Mouse (Mus musculus) MEL (cell line): ENCODE measurements at regions not wholly inside any gene's neighbourhood (a gene's known extent, or its start where the extent isn't known, plus 50 kb on each side); places are given as distances from the start of the nearest gene placed in this dataset.

ENCODE experiments used
- DNase-seq: peaks from one replicate; pipeline ENCODE4 v3.0.0; 2011; ENCODE audit warnings: low read depth, low spot score
- H3K27ac ChIP-seq: 2 replicates; pipeline ENCODE4 v1.5.1; 2012; ENCODE audit warnings: low read depth, mild to moderate bottlenecking, control low read depth, low read length, moderate library complexity; ENCODE audit not compliant: control insufficient read depth
- H3K27me3 ChIP-seq, 2 experiments: fragments of 150-350 bp in 1 of 2; sonication (generic) in 1 of 2; 2 replicates each; pipeline ENCODE4 v1.6.1; 2012; ENCODE audit warnings: low read length in 2 of 2, mild to moderate bottlenecking in 2 of 2, improper control_type of control experiment in 1 of 2, moderate library complexity in 1 of 2; ENCODE audit not compliant: insufficient read depth in 2 of 2, control insufficient read depth in 1 of 2
- H3K36me3 ChIP-seq, 2 experiments: 2 replicates each; pipeline ENCODE4 v1.6.1; 2012 to 2014; ENCODE audit warnings: low read length in 2 of 2, improper control_type of control experiment in 1 of 2, inconsistent platforms in 1 of 2, mild to moderate bottlenecking in 1 of 2; ENCODE audit not compliant: insufficient read depth in 2 of 2, control insufficient read depth in 1 of 2
- H3K4me1 ChIP-seq, 2 experiments: fragments of 150-350 bp in 1 of 2; sonication (generic) in 1 of 2; 2 replicates each; pipeline ENCODE4 v1.6.1; 2012; ENCODE audit warnings: low read length in 2 of 2, improper control_type of control experiment in 1 of 2, mild to moderate bottlenecking in 1 of 2; ENCODE audit not compliant: insufficient read depth in 2 of 2, control insufficient read depth in 1 of 2
- H3K4me3 ChIP-seq, 2 experiments: fragments of 150-350 bp in 1 of 2; sonication (generic) in 1 of 2; 2 replicates each; pipeline ENCODE4 v1.5.1; 2012; ENCODE audit warnings: low read depth in 2 of 2, low read length in 2 of 2, mild to moderate bottlenecking in 2 of 2, moderate library complexity in 2 of 2, control low read depth in 1 of 2, improper control_type of control experiment in 1 of 2; ENCODE audit not compliant: control insufficient read depth in 1 of 2, insufficient read depth in 1 of 2
- H3K79me2 ChIP-seq: 2 replicates; pipeline ENCODE4 v1.6.1; 2012; ENCODE audit warnings: mild to moderate bottlenecking, low read length, moderate library complexity; ENCODE audit not compliant: control insufficient read depth, poor library complexity, insufficient read depth
- H3K9ac ChIP-seq: 2 replicates; pipeline ENCODE4 v1.6.1; 2012; ENCODE audit warnings: low read depth, mild to moderate bottlenecking, control low read depth, low read length, moderate library complexity; ENCODE audit not compliant: control insufficient read depth, poor library complexity, severe bottlenecking
- H3K9me3 ChIP-seq: fragments of 150-350 bp; sonication (generic); replicated peaks from 2 replicates; pipeline ENCODE4 v1.6.1; 2012; ENCODE audit warnings: mild to moderate bottlenecking, low read length, improper control_type of control experiment, moderate library complexity; ENCODE audit not compliant: insufficient read depth
- CHD1 ChIP-seq: IDR thresholded peaks from 2 replicates; pipeline ENCODE4 v1.6.1; 2012; ENCODE audit warnings: low read depth, mild to moderate bottlenecking, inconsistent platforms, low read length, improper control_type of control experiment
- ELF1 ChIP-seq: IDR thresholded peaks from 2 replicates; pipeline ENCODE4 v1.6.1; 2014; ENCODE audit warnings: low read depth, mild to moderate bottlenecking, inconsistent platforms, low read length, improper control_type of control experiment, moderate library complexity
- ETS1 ChIP-seq: IDR thresholded peaks from 2 replicates; pipeline ENCODE4 v1.6.1; 2012; ENCODE audit warnings: low read depth, mild to moderate bottlenecking, inconsistent platforms, low read length, improper control_type of control experiment, moderate library complexity
- JUND ChIP-seq: IDR thresholded peaks from 2 replicates; pipeline ENCODE4 v1.6.1; 2011; ENCODE audit warnings: low read depth, mild to moderate bottlenecking, improper control_type of control experiment, low read length
- KAT2A ChIP-seq: conservative IDR thresholded peaks from 2 replicates; pipeline ENCODE4 v1.6.1; 2012; ENCODE audit warnings: low read depth, low read length, improper control_type of control experiment, inconsistent platforms
- MAX ChIP-seq: IDR thresholded peaks from 2 replicates; pipeline ENCODE4 v1.6.1; 2011; ENCODE audit warnings: low read length, improper control_type of control experiment
- MAZ ChIP-seq: IDR thresholded peaks from 2 replicates; pipeline ENCODE4 v1.6.1; 2012; ENCODE audit warnings: low read depth, mild to moderate bottlenecking, inconsistent platforms, low read length, improper control_type of control experiment
- MEF2A ChIP-seq: IDR thresholded peaks from 2 replicates; pipeline ENCODE4 v1.6.1; 2014; ENCODE audit warnings: low read depth, mild to moderate bottlenecking, inconsistent platforms, low read length, improper control_type of control experiment; ENCODE audit not compliant: poor library complexity, insufficient replicate concordance, severe bottlenecking; ENCODE audit errors: extremely low read depth
- MXI1 ChIP-seq: IDR thresholded peaks from 2 replicates; pipeline ENCODE4 v1.6.1; 2011; ENCODE audit warnings: mild to moderate bottlenecking, low read depth, low read length, improper control_type of control experiment
- MYB ChIP-seq: IDR thresholded peaks from 2 replicates; pipeline ENCODE4 v1.6.1; 2011; ENCODE audit warnings: mild to moderate bottlenecking, low read depth, low read length, improper control_type of control experiment
- NELFE ChIP-seq: IDR thresholded peaks from 2 replicates; pipeline ENCODE4 v1.6.1; 2011; ENCODE audit warnings: low read depth, low read length, improper control_type of control experiment
- POLR2A ChIP-seq, 2 experiments: IDR thresholded peaks; 2 replicates each; pipeline ENCODE4 v1.6.1; 2011 to 2012; ENCODE audit warnings: low read length in 2 of 2, mild to moderate bottlenecking in 2 of 2, control low read depth in 1 of 2, improper control_type of control experiment in 1 of 2, low read depth in 1 of 2, moderate library complexity in 1 of 2; ENCODE audit not compliant: control insufficient read depth in 1 of 2, insufficient read depth in 1 of 2, poor library complexity in 1 of 2
- POLR2AphosphoS2 ChIP-seq: IDR thresholded peaks from 2 replicates; pipeline ENCODE4 v1.6.1; 2011; ENCODE audit warnings: low read length, improper control_type of control experiment
- POLR2AphosphoS5 ChIP-seq: IDR thresholded peaks from 2 replicates; pipeline ENCODE4 v1.6.1; 2012; ENCODE audit warnings: low read depth, borderline replicate concordance, mild to moderate bottlenecking, inconsistent platforms, low read length, moderate library complexity, mixed read lengths
- RAD21 ChIP-seq: IDR thresholded peaks from 2 replicates; pipeline ENCODE4 v1.6.1; 2011; ENCODE audit warnings: mild to moderate bottlenecking, low read depth, low read length, improper control_type of control experiment
- SIN3A ChIP-seq: IDR thresholded peaks from 2 replicates; pipeline ENCODE4 v1.6.1; 2012; ENCODE audit warnings: low read length, improper control_type of control experiment, inconsistent platforms
- TCF12 ChIP-seq: IDR thresholded peaks from 2 replicates; pipeline ENCODE4 v1.6.1; 2014; ENCODE audit warnings: low read depth, mild to moderate bottlenecking, inconsistent platforms, low read length, improper control_type of control experiment, moderate library complexity
- USF1 ChIP-seq: IDR thresholded peaks from 2 replicates; pipeline ENCODE4 v1.6.1; 2014; ENCODE audit warnings: low read depth, mild to moderate bottlenecking, inconsistent platforms, low read length, improper control_type of control experiment, moderate library complexity
- USF2 ChIP-seq, 2 experiments: IDR thresholded peaks; 2 replicates each; pipeline ENCODE4 v1.6.1; 2011 to 2012; ENCODE audit warnings: improper control_type of control experiment in 2 of 2, low read length in 2 of 2, borderline replicate concordance in 1 of 2, inconsistent platforms in 1 of 2, low read depth in 1 of 2, mild to moderate bottlenecking in 1 of 2; ENCODE audit not compliant: insufficient read depth in 1 of 2
- ZC3H11A ChIP-seq: IDR thresholded peaks from 2 replicates; pipeline ENCODE4 v1.6.1; 2012; ENCODE audit warnings: low read depth, mild to moderate bottlenecking, inconsistent platforms, low read length, improper control_type of control experiment
- ZKSCAN1 ChIP-seq: IDR thresholded peaks from 2 replicates; pipeline ENCODE4 v1.6.1; 2012; ENCODE audit warnings: low read depth, mild to moderate bottlenecking, inconsistent platforms, low read length, improper control_type of control experiment, moderate library complexity
- ZMIZ1 ChIP-seq: IDR thresholded peaks from 2 replicates; pipeline ENCODE4 v1.6.1; 2012; ENCODE audit warnings: low read depth, mild to moderate bottlenecking, inconsistent platforms, low read length, improper control_type of control experiment, moderate library complexity

DNA sequence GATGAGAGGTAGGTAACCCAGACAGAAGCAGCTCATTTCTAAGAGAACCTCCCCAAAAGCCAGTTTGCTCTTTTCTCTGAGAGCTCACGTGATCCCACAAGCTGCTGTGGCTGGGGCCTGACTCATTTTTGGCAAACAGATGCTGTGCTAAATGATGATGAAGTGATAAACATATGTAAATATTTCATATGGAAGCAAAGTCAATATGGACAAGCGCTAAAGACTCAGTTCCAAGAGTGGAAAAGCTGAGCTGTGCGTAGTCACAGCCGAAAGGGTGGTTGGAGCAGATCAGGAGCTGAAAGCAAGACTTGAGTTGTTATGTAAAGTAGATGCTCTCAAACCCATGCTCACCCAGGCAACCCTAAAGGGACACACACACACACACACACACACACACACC lies 168.0 kb upstream of the Suclg2 start:
- no peaks in the 10 kb centered on the region for H3K4me1 ChIP-seq
- no peaks in the 10 kb centered on the region for H3K79me2 ChIP-seq
- TF ChIP-seq USF2 (IDR thresholded peaks at IDR 0.05; ENCODE audit: borderline replicate concordance in 1 of 2, insufficient read depth in 1 of 2, low read depth in 1 of 2, low read length in 2 of 2) = no peak
- no peak for TF ChIP-seq ZMIZ1
- TF ChIP-seq ETS1 = no peak
- no peak for TF ChIP-seq MXI1
- no peak for TF ChIP-seq POLR2AphosphoS2
- TF ChIP-seq JUND = no peak
- no peak for TF ChIP-seq MAX
- TF ChIP-seq TCF12 = no peak
- no peak for TF ChIP-seq RAD21
- TF ChIP-seq SIN3A = no peak
- no peak for TF ChIP-seq ELF1
- no peak for DNase-seq
- no peaks in the 10 kb centered on the region for H3K36me3 ChIP-seq
- no peaks in the 10 kb centered on the region for H3K27me3 ChIP-seq
- H3K4me3 ChIP-seq = no peak overlapping the region
- H3K27ac ChIP-seq = no peak overlapping the region
- H3K9ac ChIP-seq = no peak overlapping the region
- no peaks in the 10 kb centered on the region for H3K9me3 ChIP-seq

DNA sequence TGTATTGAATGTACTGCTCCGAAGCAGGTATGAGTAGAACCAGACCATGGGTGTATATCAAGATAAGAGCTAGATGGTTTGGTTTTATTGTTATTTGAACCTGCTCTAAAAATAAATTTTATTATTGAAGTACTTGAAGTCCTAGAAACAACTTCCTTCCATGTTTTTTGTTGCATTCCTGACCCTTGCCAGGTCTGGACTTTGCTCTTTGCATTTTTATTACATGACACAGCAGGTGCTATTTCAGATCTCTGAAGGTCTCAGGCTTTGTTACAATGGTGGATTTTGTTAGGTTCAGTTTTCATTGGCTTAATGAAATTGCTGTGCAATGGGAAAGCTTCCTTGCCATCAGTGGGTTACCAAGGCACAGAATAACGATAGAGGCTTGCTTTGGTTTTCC lies 184.0 kb upstream of the Suclg2 start:
- H3K79me2 ChIP-seq = no peaks in the 10 kb centered on the region
- no peak overlapping the region for H3K27ac ChIP-seq
- no peak overlapping the region for H3K9ac ChIP-seq
- no peak for DNase-seq
- H3K4me1 ChIP-seq = no peaks in the 10 kb centered on the region
- TF ChIP-seq ZC3H11A (no peak), TCF12 (no peak), MEF2A (no peak), ZKSCAN1 (no peak), ELF1 (no peak), USF1 (no peak), POLR2AphosphoS5 (no peak), MAZ (no peak), KAT2A (no peak), CHD1 (no peak), MYB (no peak), POLR2A (IDR thresholded peaks at IDR 0.05; ENCODE audit: control insufficient read depth in 1 of 2, insufficient read depth in 1 of 2, low read depth in 1 of 2, low read length in 2 of 2, poor library complexity in 1 of 2) (no peak), JUND (no peak), NELFE (no peak), ETS1 (no peak)
- H3K4me3 ChIP-seq = no peak overlapping the region
- H3K9me3 ChIP-seq = no peaks in the 10 kb centered on the region
- H3K27me3 ChIP-seq = no peaks in the 10 kb centered on the region
- no peaks in the 10 kb centered on the region for H3K36me3 ChIP-seq
